Mouse (Mus musculus) neural tube, embryonic 12.5 days (tissue): ENCODE data around the gene Zfp36l1. TPM values are rescaled to one million over a fixed set of nuclear protein-coding genes. Genes with fewer than 3 reads are reported as not detected.

Source experiments
- ATAC-seq: fragments of 200-750 bp; cut with Nextera tagmentation; 2 replicates; pipeline ENCODE4 v1.8.0; 2017; ENCODE audit warnings: low read depth, mild to moderate bottlenecking, moderate TSS enrichment, moderate library complexity; ENCODE audit not compliant: low FRiP score
- H3K27ac ChIP-seq: fragments of 300-500 bp; sonication (generic); 2 replicates; pipeline ENCODE4 v1.5.1; 2016
- H3K27me3 ChIP-seq: fragments of 300-500 bp; sonication (generic); replicated peaks from 2 replicates; pipeline ENCODE4 v1.6.1; 2016; ENCODE audit warnings: mild to moderate bottlenecking
- H3K36me3 ChIP-seq: fragments of 300-500 bp; sonication (generic); 2 replicates; pipeline ENCODE4 v1.6.1; 2016; ENCODE audit warnings: mild to moderate bottlenecking
- H3K4me1 ChIP-seq: fragments of 300-500 bp; sonication (generic); 2 replicates; pipeline ENCODE4 v1.6.1; 2016
- H3K4me2 ChIP-seq: fragments of 300-500 bp; sonication (generic); replicated peaks from 2 replicates; pipeline ENCODE4 v1.6.1; 2016; ENCODE audit warnings: mild to moderate bottlenecking
- H3K4me3 ChIP-seq: fragments of 300-500 bp; sonication (generic); 2 replicates; pipeline ENCODE4 v1.5.1; 2016
- H3K9ac ChIP-seq: fragments of 300-500 bp; sonication (generic); 2 replicates; pipeline ENCODE4 v1.6.1; 2016; ENCODE audit warnings: mild to moderate bottlenecking
- H3K9me3 ChIP-seq: fragments of 300-500 bp; sonication (generic); 2 replicates; pipeline ENCODE4 v1.6.1; 2016; ENCODE audit warnings: mild to moderate bottlenecking
- WGBS: fragments of 180-500 bp; shearing (Covaris S2); methylation state at CpG from one replicate; pipeline ENCODE4 v1.1.7; 2016; 5-methylcytosine and 5-hydroxymethylcytosine counted together
- polyA plus RNA-seq: library from polyadenylated mRNA; unstranded; fragments of >200 nt; fragmentation: Nextera tagmentation; extraction: Ambion mirVana; gene quantifications from 2 replicates; pipeline ENCODE4 v1.2.1, GENCODE M21; 2016

The Zfp36l1 gene
- polyA plus RNA-seq, 1 experiment from 2014 or later, result 73.0 TPM

- no peak overlapping the region for H3K27ac ChIP-seq
- no peak for ATAC-seq
- no peaks in the 10 kb centered on the region for H3K36me3 ChIP-seq
- no peak overlapping the region for H3K4me3 ChIP-seq
- no peaks in the 10 kb centered on the region for H3K27me3 ChIP-seq
- H3K4me1 ChIP-seq, result peaks cover 19% of the 10 kb centered on the region
- WGBS, result 80% methylated on average over 2 of the region's 2 CpGs
- no peaks in the 10 kb centered on the region for H3K9me3 ChIP-seq
- no peak overlapping the region for H3K9ac ChIP-seq
- H3K4me2 ChIP-seq, result no peak overlapping the region
These were observed 31.4 kb downstream of the Zfp36l1 start for GRCm38 (mm10) chr12:80081440-80081839.

GRCm38 (mm10) chr12:80079937-80080336 is 32.9 kb downstream of the Zfp36l1 start:
- no peaks in the 10 kb centered on the region for H3K36me3 ChIP-seq
- no peak overlapping the region for H3K27ac ChIP-seq
- peaks cover 19% of the 10 kb centered on the region for H3K4me1 ChIP-seq
- H3K9me3 ChIP-seq, result no peaks in the 10 kb centered on the region
- 86% methylated on average over 4 of the region's 4 CpGs for WGBS
- H3K27me3 ChIP-seq, result no peaks in the 10 kb centered on the region
- no peak overlapping the region for H3K4me2 ChIP-seq
- H3K9ac ChIP-seq, result no peak overlapping the region
- ATAC-seq, result no peak
- no peak overlapping the region for H3K4me3 ChIP-seq

GRCm38 (mm10) chr12:80074331-80074730 is 38.5 kb downstream of the Zfp36l1 start:
- H3K9ac ChIP-seq, result no peak overlapping the region
- no peak overlapping the region for H3K4me2 ChIP-seq
- H3K27ac ChIP-seq, result no peak overlapping the region
- peaks cover 7% of the 10 kb centered on the region; the same call in 1 of the 2 replicates for H3K4me1 ChIP-seq
- ATAC-seq, result no peak
- no peaks in the 10 kb centered on the region for H3K36me3 ChIP-seq
- no peaks in the 10 kb centered on the region for H3K27me3 ChIP-seq
- H3K4me3 ChIP-seq, result no peak overlapping the region
- H3K9me3 ChIP-seq, result no peaks in the 10 kb centered on the region
- 90% methylated on average over 2 of the region's 2 CpGs for WGBS

GRCm38 (mm10) chr12:80070534-80071287 is 42.1 kb downstream of the Zfp36l1 start:
- Histone ChIP-seq H3K27me3 (no peaks in the 10 kb centered on the region), H3K9me3 (no peaks in the 10 kb centered on the region), H3K27ac (no peak overlapping the region), H3K4me3 (no peak overlapping the region), H3K9ac (no peak overlapping the region), H3K4me1 (peaks cover 7% of the 10 kb centered on the region; the same call in 1 of the 2 replicates), H3K4me2 (no peak overlapping the region), H3K36me3 (no peaks in the 10 kb centered on the region)
- WGBS, result 14% methylated on average over 8 of the region's 8 CpGs
- peak; percentile 85 for ATAC-seq

- peaks cover 12% of the 10 kb centered on the region for H3K4me1 ChIP-seq
- 89% methylated on average over 3 of the region's 3 CpGs for WGBS
- no peak overlapping the region for H3K27ac ChIP-seq
- no peak overlapping the region for H3K9ac ChIP-seq
- no peaks in the 10 kb centered on the region for H3K36me3 ChIP-seq
- no peaks in the 10 kb centered on the region for H3K27me3 ChIP-seq
- H3K4me2 ChIP-seq, result no peak overlapping the region
- ATAC-seq, result no peak
- no peak overlapping the region for H3K4me3 ChIP-seq
- no peaks in the 10 kb centered on the region for H3K9me3 ChIP-seq
These were observed 43.8 kb downstream of the Zfp36l1 start for GRCm38 (mm10) chr12:80069040-80069439.

- H3K4me3 ChIP-seq, result no peak overlapping the region
- no peaks in the 10 kb centered on the region for H3K9me3 ChIP-seq
- H3K9ac ChIP-seq, result no peak overlapping the region
- H3K27ac ChIP-seq, result no peak overlapping the region
- no peak overlapping the region for H3K4me2 ChIP-seq
- H3K4me1 ChIP-seq, result peaks cover 22% of the 10 kb centered on the region
- H3K27me3 ChIP-seq, result no peaks in the 10 kb centered on the region
- WGBS, result 83% methylated on average over 7 of the region's 7 CpGs
- ATAC-seq, result no peak
- no peaks in the 10 kb centered on the region for H3K36me3 ChIP-seq
These were observed 44.8 kb downstream of the Zfp36l1 start for GRCm38 (mm10) chr12:80068016-80068415.

- no peaks in the 10 kb centered on the region for H3K9me3 ChIP-seq
- peaks cover 43% of the 10 kb centered on the region for H3K4me1 ChIP-seq
- H3K36me3 ChIP-seq, result no peaks in the 10 kb centered on the region
- WGBS, result 61% methylated on average over 8 of the region's 8 CpGs
- H3K27me3 ChIP-seq, result no peaks in the 10 kb centered on the region
- H3K4me3 ChIP-seq, result no peak overlapping the region
- H3K9ac ChIP-seq, result no peak overlapping the region
- H3K27ac ChIP-seq, result no peak overlapping the region
- no peak overlapping the region for H3K4me2 ChIP-seq
- no peak for ATAC-seq
These were observed 47.8 kb downstream of the Zfp36l1 start for GRCm38 (mm10) chr12:80065049-80065448.

GRCm38 (mm10) chr12:80064306-80064705 is 48.5 kb downstream of the Zfp36l1 start:
- Histone ChIP-seq H3K9ac (no peak overlapping the region), H3K27me3 (no peaks in the 10 kb centered on the region), H3K27ac (no peak overlapping the region), H3K4me1 (peaks cover 44% of the 10 kb centered on the region), H3K36me3 (no peaks in the 10 kb centered on the region), H3K4me3 (no peak overlapping the region), H3K9me3 (no peaks in the 10 kb centered on the region), H3K4me2 (no peak overlapping the region)
- ATAC-seq, result no peak
- WGBS, result 47% methylated on average over 4 of the region's 4 CpGs

GRCm38 (mm10) chr12:80063402-80064150 is 49.2 kb downstream of the Zfp36l1 start:
- Histone ChIP-seq H3K4me2 (peak overlapping the region; percentile 36), H3K27me3 (no peaks in the 10 kb centered on the region), H3K27ac (peak overlapping the region; percentile 12; the same call in 1 of the 2 replicates), H3K4me3 (no peak overlapping the region), H3K4me1 (peaks cover 44% of the 10 kb centered on the region), H3K36me3 (no peaks in the 10 kb centered on the region), H3K9ac (no peak overlapping the region), H3K9me3 (no peaks in the 10 kb centered on the region)
- ATAC-seq, result no peak
- 25% methylated on average over 7 of the region's 7 CpGs for WGBS

- Histone ChIP-seq H3K9ac (no peak overlapping the region), H3K4me2 (peak overlapping the region; percentile 36), H3K36me3 (no peaks in the 10 kb centered on the region), H3K27me3 (no peaks in the 10 kb centered on the region), H3K27ac (peak overlapping the region; percentile 58), H3K4me3 (no peak overlapping the region), H3K4me1 (peaks cover 44% of the 10 kb centered on the region), H3K9me3 (no peaks in the 10 kb centered on the region)
- 2% methylated on average over 6 of the region's 6 CpGs for WGBS
- ATAC-seq, result peak; percentile 95
These were observed 50.1 kb downstream of the Zfp36l1 start for GRCm38 (mm10) chr12:80062410-80063401.

GRCm38 (mm10) chr12:80061810-80062209 is 51.0 kb downstream of the Zfp36l1 start:
- WGBS, result 15% methylated on average over 5 of the region's 5 CpGs
- H3K9me3 ChIP-seq, result no peaks in the 10 kb centered on the region
- H3K9ac ChIP-seq, result no peak overlapping the region
- no peak overlapping the region for H3K4me3 ChIP-seq
- no peak for ATAC-seq
- H3K36me3 ChIP-seq, result no peaks in the 10 kb centered on the region
- peak overlapping the region; percentile 36 for H3K4me2 ChIP-seq
- H3K4me1 ChIP-seq, result peaks cover 44% of the 10 kb centered on the region
- H3K27ac ChIP-seq, result peak overlapping the region; percentile 64; the same call in 1 of the 2 replicates
- no peaks in the 10 kb centered on the region for H3K27me3 ChIP-seq
